Mouse (Mus musculus) megakaryocyte, embryonic 14.5 days (primary cell): ENCODE results near the gene Cda. TPM values are rescaled to one million over a fixed set of nuclear protein-coding genes. Genes with fewer than 3 reads are reported as not detected.

Experiments used
- H3K27me3 ChIP-seq: replicated peaks from 2 replicates; pipeline ENCODE3; 2012; ENCODE audit warnings: inconsistent platforms
- H3K36me3 ChIP-seq: replicated peaks from 2 replicates; pipeline ENCODE3; 2012; ENCODE audit warnings: low read length, inconsistent platforms, mixed read lengths
- H3K4me1 ChIP-seq: 2 replicates; pipeline ENCODE4 v1.6.1; 2012; ENCODE audit warnings: inconsistent platforms
- H3K4me3 ChIP-seq: replicated peaks from 2 replicates; pipeline ENCODE3; 2012; ENCODE audit warnings: moderate library complexity, mild to moderate bottlenecking, inconsistent platforms
- H3K9me3 ChIP-seq: 2 replicates; pipeline ENCODE4 v1.6.1; 2012; ENCODE audit warnings: inconsistent platforms
- FLI1 ChIP-seq: IDR thresholded peaks from 2 replicates; pipeline ENCODE4 v1.6.1; 2012; ENCODE audit warnings: low read length, inconsistent platforms, mixed read lengths
- GATA1 ChIP-seq: IDR thresholded peaks from 3 replicates; pipeline ENCODE4 v1.6.1; 2012; ENCODE audit warnings: mixed read lengths, low read length, inconsistent platforms, borderline replicate concordance
- polyA plus RNA-seq: library from polyadenylated mRNA; stranded (reverse); fragments of >175 nt; gene quantifications from 2 replicates; pipeline ENCODE4 v1.2.3, GENCODE M21; 2012; ENCODE audit warnings: low replicate concordance; ENCODE audit not compliant: insufficient read depth

Cda gene
- polyA plus RNA-seq, 1 experiment, result 14.9 TPM

- Histone ChIP-seq H3K4me1 (peaks cover 17% of the 10 kb centered on the region), H3K4me3 (no peak within 1 kb of the TSS), H3K36me3 (no peaks in the 10 kb centered on the region), H3K9me3 (0 out of 2 replicates have a peak, but pooled peaks cover 5% of the 10 kb centered on the region), H3K27me3 (peaks cover 85% of the 10 kb centered on the region)
- TF ChIP-seq GATA1 (no peak), FLI1 (no peak)
Measured at GRCm38 (mm10) chr4:138395971-138396645, 28.3 kb upstream of the Cda start, which contains the start of gene Fam43b. Fam43b (minus strand) TSS chr4:138396528.

GRCm38 (mm10) chr4:138395087-138395970, 27.5 kb upstream of the Cda start:
- peaks cover 17% of the 10 kb centered on the region for H3K4me1 ChIP-seq
- TF ChIP-seq FLI1, result no peak
- TF ChIP-seq GATA1, result no peak
- H3K36me3 ChIP-seq, result no peaks in the 10 kb centered on the region
- H3K9me3 ChIP-seq, result 0 out of 2 replicates have a peak, but pooled peaks cover 5% of the 10 kb centered on the region
- H3K27me3 ChIP-seq, result peaks cover 88% of the 10 kb centered on the region
- H3K4me3 ChIP-seq, result no peak overlapping the region

- H3K27me3 ChIP-seq, result peaks cover 89% of the 10 kb centered on the region
- peaks cover 17% of the 10 kb centered on the region for H3K4me1 ChIP-seq
- TF ChIP-seq FLI1 (no peak), GATA1 (no peak)
- no peak overlapping the region for H3K4me3 ChIP-seq
- 0 out of 2 replicates have a peak, but pooled peaks cover 5% of the 10 kb centered on the region for H3K9me3 ChIP-seq
- H3K36me3 ChIP-seq, result no peaks in the 10 kb centered on the region
Measured at GRCm38 (mm10) chr4:138393703-138394102, 25.9 kb upstream of the Cda start.

DNA sequence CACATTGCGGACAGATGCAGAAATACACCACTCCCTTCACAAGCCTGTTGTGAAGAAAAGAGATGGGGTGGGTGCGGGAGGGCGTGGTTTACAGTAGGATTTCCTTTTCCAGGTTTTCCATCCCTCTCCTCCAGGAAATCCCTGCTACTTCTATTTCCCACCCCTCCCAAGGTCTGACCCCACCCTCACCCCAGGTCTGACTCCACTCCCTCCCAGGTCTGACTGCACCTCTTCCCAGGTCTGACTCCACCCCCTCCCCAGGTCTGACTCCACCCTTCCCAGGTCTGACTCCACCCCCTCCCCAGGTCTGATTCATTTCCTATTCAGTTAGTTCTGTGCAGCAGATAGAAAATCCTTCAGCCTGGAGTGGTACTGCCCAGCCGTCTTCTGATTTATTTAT, 16.0 kb upstream of the Cda start:
- peaks cover 19% of the 10 kb centered on the region for H3K9me3 ChIP-seq
- TF ChIP-seq GATA1 (no peak), FLI1 (no peak)
- H3K4me1 ChIP-seq, result peaks cover 6% of the 10 kb centered on the region
- no peaks in the 10 kb centered on the region for H3K36me3 ChIP-seq
- no peak overlapping the region for H3K4me3 ChIP-seq
- peaks cover 59% of the 10 kb centered on the region for H3K27me3 ChIP-seq

DNA sequence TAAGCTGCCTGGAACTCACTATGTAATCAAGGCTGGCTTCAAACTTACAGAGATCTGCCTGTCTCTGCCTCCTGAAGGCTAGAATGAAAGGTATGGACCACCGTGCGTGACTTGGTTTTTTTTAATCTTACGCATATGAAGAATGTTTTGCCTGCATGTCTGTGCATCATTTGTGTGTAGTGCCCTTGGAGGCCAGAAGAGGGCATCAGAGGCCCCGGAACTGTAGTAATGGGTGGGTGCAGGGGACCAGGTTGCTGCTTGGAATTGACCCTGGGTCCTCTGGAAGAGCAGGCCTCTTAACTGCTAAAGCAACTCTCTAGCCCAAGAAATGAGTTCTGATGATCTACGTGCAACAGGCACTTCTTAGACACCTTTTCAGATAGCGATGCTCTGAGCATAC, 14.7 kb upstream of the Cda start:
- Histone ChIP-seq H3K9me3 (peaks cover 21% of the 10 kb centered on the region), H3K4me1 (peaks cover 9% of the 10 kb centered on the region), H3K36me3 (no peaks in the 10 kb centered on the region), H3K4me3 (no peak overlapping the region), H3K27me3 (peaks cover 50% of the 10 kb centered on the region)
- TF ChIP-seq GATA1, result no peak
- TF ChIP-seq FLI1, result no peak

- H3K36me3 ChIP-seq, result no peaks in the 10 kb centered on the region
- H3K27me3 ChIP-seq, result peaks cover 32% of the 10 kb centered on the region
- TF ChIP-seq GATA1 (no peak), FLI1 (no peak)
Measured at GRCm38 (mm10) chr4:138380132-138380689, 12.4 kb upstream of the Cda start.

GRCm38 (mm10) chr4:138379091-138379840, 11.5 kb upstream of the Cda start:
- TF ChIP-seq FLI1 (no peak), GATA1 (no peak)
- Histone ChIP-seq H3K27me3 (peaks cover 22% of the 10 kb centered on the region), H3K4me1 (peaks cover 14% of the 10 kb centered on the region), H3K4me3 (no peak overlapping the region), H3K36me3 (no peaks in the 10 kb centered on the region), H3K9me3 (peaks cover 15% of the 10 kb centered on the region)

More at GRCm38 (mm10) chr4:138380132-138380689, 12.4 kb upstream of the Cda start:
- peaks cover 9% of the 10 kb centered on the region for H3K9me3 ChIP-seq
- H3K4me3 ChIP-seq, result no peak overlapping the region
- H3K4me1 ChIP-seq, result peaks cover 14% of the 10 kb centered on the region

- peaks cover 21% of the 10 kb centered on the region for H3K27me3 ChIP-seq
- no peak overlapping the region for H3K4me3 ChIP-seq
- no peak for TF ChIP-seq GATA1
- no peak for TF ChIP-seq FLI1
- H3K9me3 ChIP-seq, result peaks cover 19% of the 10 kb centered on the region
- peaks cover 17% of the 10 kb centered on the region for H3K4me1 ChIP-seq
- no peaks in the 10 kb centered on the region for H3K36me3 ChIP-seq
Measured at GRCm38 (mm10) chr4:138377526-138377925, 9.7 kb upstream of the Cda start.

DNA sequence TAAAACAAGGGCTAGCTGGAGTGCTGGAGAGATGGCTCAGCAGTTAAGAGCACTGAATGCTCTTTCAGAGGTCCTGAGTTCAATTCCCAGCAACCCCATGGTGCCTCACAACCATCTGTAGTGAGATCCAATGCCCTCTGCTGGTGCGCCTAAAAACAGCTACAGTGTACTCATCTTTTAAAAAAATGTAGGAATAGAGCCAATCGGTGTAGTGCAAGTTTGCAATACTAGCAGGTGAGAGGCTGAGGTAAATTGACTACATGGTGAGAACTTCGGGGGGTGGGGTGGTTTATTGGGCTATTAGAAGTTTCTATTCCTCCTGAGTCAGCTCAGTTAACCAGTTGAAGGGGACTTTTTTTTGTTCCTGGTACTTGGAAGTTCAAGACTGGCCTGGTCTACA, 7.3 kb upstream of the Cda start:
- H3K4me3 ChIP-seq, result no peak overlapping the region
- no peaks in the 10 kb centered on the region for H3K36me3 ChIP-seq
- peaks cover 20% of the 10 kb centered on the region for H3K9me3 ChIP-seq
- no peak for TF ChIP-seq GATA1
- TF ChIP-seq FLI1, result no peak
- peaks cover 25% of the 10 kb centered on the region for H3K4me1 ChIP-seq
- H3K27me3 ChIP-seq, result peaks cover 8% of the 10 kb centered on the region
